Comparison of ENCODE assay signal across 9 mouse cellular contexts in the genomic region with DNA sequence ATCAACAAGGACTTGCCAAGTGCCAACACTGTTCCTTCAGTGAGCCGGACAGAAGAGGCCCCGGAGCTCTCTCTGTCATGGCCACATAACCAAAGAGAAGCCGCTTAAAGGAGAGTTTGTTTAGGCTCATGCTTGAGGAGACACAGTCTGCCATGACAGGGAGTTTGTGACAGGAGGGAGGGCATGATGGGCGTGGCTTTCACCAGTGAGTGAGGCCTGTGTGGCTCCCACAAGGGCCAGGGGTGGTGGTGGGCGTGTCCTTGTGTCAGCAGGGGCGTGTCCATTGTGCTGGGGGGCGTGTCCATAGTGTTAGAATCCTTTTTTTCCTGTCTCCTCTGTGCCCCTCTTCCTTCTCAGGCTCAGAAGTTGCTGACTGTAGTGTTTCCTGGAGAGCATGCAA.
DNase-seq lines count a peak whose midpoint lies in the region; ATAC-seq and TF ChIP-seq lines count a peak whose summit lies in the region.
"Had no signal": no experiment of that assay in that cellular context is flagged by ENCODE, and none has a peak within 500 bp of the region (broad histone marks: within the 10 kb centered on the region; RNA-seq: fewer than 3 reads in every experiment).

No protein-coding gene starts in this region.

- no peak overlapping the region for H3K27ac ChIP-seq in kidney, embryonic 16.5 days (ENCODE audit: low read length)
- H3K27ac ChIP-seq in MEL (ENCODE audit: control insufficient read depth, low read depth, low read length) = no peak overlapping the region

- no peak for TF ChIP-seq CTCF in MEL (IDR thresholded peaks at IDR 0.05 in 2 of 3, conservative IDR thresholded peaks at IDR 0.05 in 1 of 3; ENCODE audit: control insufficient read depth in 1 of 3, insufficient read depth in 1 of 3, low read depth in 2 of 3, low read length in 3 of 3, poor library complexity in 1 of 3, severe bottlenecking in 1 of 3)

- 36% methylated on average over 7 of the region's 7 CpGs for WGBS in kidney, embryonic 16.5 days

- TF ChIP-seq EP300 in MEL (IDR thresholded peaks at IDR 0.05; ENCODE audit: low read depth in 1 of 2, low read length in 2 of 2) = no peak

- peak; percentile 78 for ATAC-seq in kidney, embryonic 16.5 days (ENCODE audit: low FRiP score, low TSS enrichment)
- ATAC-seq in granulocyte monocyte progenitor cell, adult 5-6 weeks (replicated peaks; ENCODE audit: poor library complexity, severe bottlenecking) = peak; percentile 64

- H3K4me1 ChIP-seq in kidney, embryonic 16.5 days (ENCODE audit: insufficient read depth, low read length) = peaks cover 34% of the 10 kb centered on the region
- no peaks in the 10 kb centered on the region for H3K4me1 ChIP-seq in MEL (ENCODE audit: control insufficient read depth in 1 of 2, insufficient read depth in 2 of 2, low read length in 2 of 2)
- peaks cover 91% of the 10 kb centered on the region for H3K4me1 ChIP-seq in megakaryocyte, embryonic 14.5 days

- H3K4me3 ChIP-seq in kidney, embryonic 16.5 days (ENCODE audit: low read length) = no peak overlapping the region
- H3K4me3 ChIP-seq in MEL (ENCODE audit: control insufficient read depth in 1 of 2, insufficient read depth in 1 of 2, low read depth in 2 of 2, low read length in 2 of 2) = no peak overlapping the region
- H3K4me3 ChIP-seq in megakaryocyte, embryonic 14.5 days (replicated peaks) = peak overlapping the region; percentile 7

- H3K4me2 ChIP-seq in kidney, embryonic 16.5 days (replicated peaks; ENCODE audit: low read depth, low read length) = no peak overlapping the region

- DNase-seq in kidney, adult 18-20 months = no peak
- DNase-seq in MEL (ENCODE audit: low read depth, low spot score) (peak; percentile 56), adipocyte (ENCODE audit: low spot score) (no peak)
- no peak for DNase-seq in layer of hippocampus, postnatal 14 days (ENCODE audit: low spot score in 2 of 2)
- no peak for DNase-seq in adrenal gland, postnatal 14 days
- DNase-seq: midbrain, embryonic 14.5 days had no signal

- no peaks in the 10 kb centered on the region for H3K79me2 ChIP-seq in MEL (ENCODE audit: control insufficient read depth, insufficient read depth, low read length, poor library complexity)

- no peak overlapping the region for H3K9ac ChIP-seq in kidney, embryonic 16.5 days (replicated peaks; ENCODE audit: low read length)
- H3K9ac ChIP-seq in MEL (ENCODE audit: control insufficient read depth, low read depth, low read length, poor library complexity, severe bottlenecking) = no peak overlapping the region

- no peak for TF ChIP-seq POLR2A in MEL (IDR thresholded peaks at IDR 0.05; ENCODE audit: control insufficient read depth in 1 of 2, insufficient read depth in 1 of 2, low read depth in 1 of 2, low read length in 2 of 2, poor library complexity in 1 of 2)

- no peaks in the 10 kb centered on the region for H3K36me3 ChIP-seq in kidney, embryonic 16.5 days (ENCODE audit: insufficient read depth, low read length)
- no peaks in the 10 kb centered on the region for H3K36me3 ChIP-seq in MEL (ENCODE audit: control insufficient read depth in 1 of 2, insufficient read depth in 2 of 2, low read length in 2 of 2)
- peaks cover 63% of the 10 kb centered on the region for H3K36me3 ChIP-seq in megakaryocyte, embryonic 14.5 days (replicated peaks; ENCODE audit: low read length)

- no peak for TF ChIP-seq RAD21 in MEL (IDR thresholded peaks at IDR 0.05; ENCODE audit: low read depth, low read length)

- H3K9me3 ChIP-seq in kidney, embryonic 16.5 days (ENCODE audit: low read length) = no peaks in the 10 kb centered on the region
- H3K9me3 ChIP-seq in MEL (replicated peaks; ENCODE audit: insufficient read depth, low read length) = no peaks in the 10 kb centered on the region
- no peaks in the 10 kb centered on the region for H3K9me3 ChIP-seq in megakaryocyte, embryonic 14.5 days

- H3K27me3 ChIP-seq in kidney, embryonic 16.5 days (ENCODE audit: insufficient read depth, low read length) = no peaks in the 10 kb centered on the region
- no peaks in the 10 kb centered on the region for H3K27me3 ChIP-seq in MEL (ENCODE audit: control insufficient read depth in 1 of 2, insufficient read depth in 2 of 2, low read length in 2 of 2)
- no peaks in the 10 kb centered on the region for H3K27me3 ChIP-seq in megakaryocyte, embryonic 14.5 days (replicated peaks)

TF ChIP-seq in MEL, 35 proteins besides CTCF, POLR2A, EP300 and RAD21:
- TF ChIP-seq NRF1 (IDR thresholded peaks at IDR 0.05; ENCODE audit: insufficient read depth, low read depth, low read length, poor library complexity, severe bottlenecking) (no peak), ZKSCAN1 (IDR thresholded peaks at IDR 0.05; ENCODE audit: low read depth, low read length) (no peak), CHD2 (IDR thresholded peaks at IDR 0.05; ENCODE audit: low read length) (no peak), NELFE (IDR thresholded peaks at IDR 0.05; ENCODE audit: low read depth, low read length) (no peak), KAT2A (conservative IDR thresholded peaks at IDR 0.05; ENCODE audit: low read depth, low read length) (no peak)
